Mouse (Mus musculus): ENCODE data around the gene Hps4.

- TF ChIP-seq MAFK (IDR thresholded peaks at IDR 0.05; ENCODE audit: insufficient read depth, low read depth, low read length): no peak
- no peak for TF ChIP-seq ZNF384 (IDR thresholded peaks at IDR 0.05; ENCODE audit: low read depth, low read length)
- no peak for TF ChIP-seq HCFC1 (IDR thresholded peaks at IDR 0.05; ENCODE audit: borderline replicate concordance, insufficient read depth, low read length)
Measured at GRCm38 (mm10) chr5:112427283-112427682, 84.4 kb downstream of the Hps4 start.

Measured in ES-E14 (cell line).